Mouse (Mus musculus) G1E (cell line): Measurements from ENCODE around the gene Nop2. TPM values are rescaled to one million over a fixed set of nuclear protein-coding genes. Genes with fewer than 3 reads are reported as not detected.
A peak's percentile ranks its signal among the peaks of the same experiment; 100 is the strongest.

ENCODE experiments used
- ATAC-seq: 2 replicates; pipeline ENCODE4 v1.8.0; 2016; ENCODE audit warnings: mild to moderate bottlenecking; ENCODE audit not compliant: insufficient number of reproducible peaks, poor library complexity, low FRiP score, severe bottlenecking; ENCODE audit errors: extremely low read depth
- DNase-seq: peaks from one replicate; pipeline ENCODE4 v3.0.0; 2012; ENCODE audit warnings: low spot score
- H3K27me3 ChIP-seq: 2 replicates; pipeline ENCODE4 v1.6.1; 2012; ENCODE audit warnings: mild to moderate bottlenecking, low read length, inconsistent platforms; ENCODE audit not compliant: insufficient read depth
- H3K36me3 ChIP-seq: replicated peaks from 2 replicates; pipeline ENCODE3; 2012; ENCODE audit warnings: mild to moderate bottlenecking, inconsistent platforms
- H3K4me1 ChIP-seq: 2 replicates; pipeline ENCODE4 v1.6.1; 2012; ENCODE audit warnings: low read depth, low read length, inconsistent platforms, mixed read lengths; ENCODE audit not compliant: insufficient read depth
- H3K4me3 ChIP-seq: 2 replicates; pipeline ENCODE4 v1.5.1; 2012; ENCODE audit warnings: low read depth, mild to moderate bottlenecking, inconsistent platforms, low read length, moderate library complexity, mixed read lengths
- H3K9me3 ChIP-seq: replicated peaks from 2 replicates; pipeline ENCODE4 v1.6.1; 2012; ENCODE audit warnings: inconsistent platforms
- CTCF ChIP-seq: IDR thresholded peaks from 2 replicates; pipeline ENCODE4 v1.5.1; 2012; ENCODE audit warnings: low read depth, low read length, inconsistent platforms, mixed read lengths
- GATA1 ChIP-seq: IDR thresholded peaks from 2 replicates; pipeline ENCODE4 v1.6.1; 2012; ENCODE audit warnings: borderline replicate concordance, low read length, inconsistent platforms, mixed read lengths
- GATA2 ChIP-seq: IDR thresholded peaks from 2 replicates; pipeline ENCODE4 v1.6.1; 2012; ENCODE audit warnings: low read depth, low read length, inconsistent platforms, borderline replicate concordance
- POLR2AphosphoS5 ChIP-seq: IDR thresholded peaks from 2 replicates; pipeline ENCODE4 v1.6.1; 2012; ENCODE audit warnings: low read depth, low read length, inconsistent platforms; ENCODE audit not compliant: insufficient replicate concordance
- TAL1 ChIP-seq: conservative IDR thresholded peaks from 2 replicates; pipeline ENCODE4 v1.6.1; 2012; ENCODE audit warnings: low read depth, low read length, inconsistent platforms, mixed read lengths
- polyA plus RNA-seq: library from polyadenylated mRNA; stranded (reverse); fragments of >175 nt; gene quantifications from 2 replicates; pipeline ENCODE4 v1.2.3, GENCODE M21; 2012
- total RNA-seq, 2 experiments: library from RNA; stranded (forward) in 1 of 2; stranded (reverse) in 1 of 2; fragments of 200-1000 nt in 1 of 2; fragments of >200 nt in 1 of 2; fragmentation: Nextera tagmentation in 1 of 2; gene quantifications; 2 replicates each; pipeline ENCODE4 v1.2.3; 2014 to 2017

The Nop2 gene
- total and polyA plus RNA-seq, 3 experiments = 56.9 to 90.0 (median 87.7) TPM

DNA sequence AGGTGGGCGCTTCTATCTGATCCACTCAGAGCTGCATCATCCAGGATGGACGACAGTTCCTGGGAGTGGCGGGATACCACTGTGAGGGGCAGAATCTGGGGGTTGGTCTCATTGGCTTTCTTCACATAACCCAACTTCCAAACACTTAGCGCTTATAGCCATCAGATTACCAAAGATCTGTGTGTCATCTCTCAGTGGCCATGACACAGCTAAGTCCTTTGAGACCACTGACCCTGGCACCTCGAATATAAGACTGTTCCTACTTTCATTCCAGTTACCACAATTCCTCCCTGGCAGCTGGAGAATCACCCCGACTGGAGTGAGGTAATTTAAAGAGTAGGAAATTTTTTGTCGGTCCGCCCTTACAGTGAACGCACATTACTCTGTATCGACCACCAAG, 54.5 kb downstream of the Nop2 start:
- TF ChIP-seq POLR2AphosphoS5 (no peak), GATA1 (no peak), CTCF (no peak), TAL1 (no peak), GATA2 (no peak)
- peaks cover 85% of the 10 kb centered on the region for H3K36me3 ChIP-seq

DNA sequence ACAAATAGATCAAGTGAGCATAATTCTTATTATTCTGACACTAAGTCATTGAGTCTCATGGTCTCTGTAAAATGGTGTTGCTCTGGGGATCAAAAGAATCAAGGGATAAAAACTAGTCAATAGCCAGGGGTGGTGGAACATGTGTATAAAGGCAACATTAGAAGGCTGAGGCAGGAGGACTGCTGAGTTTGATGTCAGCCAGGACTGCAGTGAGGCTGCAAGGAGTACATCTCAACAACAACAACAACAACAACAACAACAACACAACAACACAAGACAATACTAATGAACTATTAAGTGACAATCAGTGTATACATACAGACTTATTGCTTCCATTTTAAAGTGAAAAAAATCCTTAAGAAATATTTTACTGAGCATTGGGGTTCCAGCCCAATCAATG, 59.1 kb downstream of the Nop2 start:
- H3K4me3 ChIP-seq = peak overlapping the region; percentile 88
- no peak for TF ChIP-seq POLR2AphosphoS5
- TF ChIP-seq GATA2 = no peak
- no peak for TF ChIP-seq TAL1
- TF ChIP-seq GATA1 = no peak
- TF ChIP-seq CTCF = no peak
- H3K27me3 ChIP-seq = no peaks in the 10 kb centered on the region
- peaks cover 28% of the 10 kb centered on the region for H3K4me1 ChIP-seq
- DNase-seq (no peak), ATAC-seq (no peak)
- H3K9me3 ChIP-seq = no peaks in the 10 kb centered on the region
- peaks cover 62% of the 10 kb centered on the region for H3K36me3 ChIP-seq

More for the DNA sequence above, 54.5 kb downstream of the Nop2 start:
- H3K4me3 ChIP-seq = no peak overlapping the region
- DNase-seq (no peak), ATAC-seq (no peak)
- H3K9me3 ChIP-seq = no peaks in the 10 kb centered on the region
- no peaks in the 10 kb centered on the region for H3K27me3 ChIP-seq
- H3K4me1 ChIP-seq = peaks cover 17% of the 10 kb centered on the region

DNA sequence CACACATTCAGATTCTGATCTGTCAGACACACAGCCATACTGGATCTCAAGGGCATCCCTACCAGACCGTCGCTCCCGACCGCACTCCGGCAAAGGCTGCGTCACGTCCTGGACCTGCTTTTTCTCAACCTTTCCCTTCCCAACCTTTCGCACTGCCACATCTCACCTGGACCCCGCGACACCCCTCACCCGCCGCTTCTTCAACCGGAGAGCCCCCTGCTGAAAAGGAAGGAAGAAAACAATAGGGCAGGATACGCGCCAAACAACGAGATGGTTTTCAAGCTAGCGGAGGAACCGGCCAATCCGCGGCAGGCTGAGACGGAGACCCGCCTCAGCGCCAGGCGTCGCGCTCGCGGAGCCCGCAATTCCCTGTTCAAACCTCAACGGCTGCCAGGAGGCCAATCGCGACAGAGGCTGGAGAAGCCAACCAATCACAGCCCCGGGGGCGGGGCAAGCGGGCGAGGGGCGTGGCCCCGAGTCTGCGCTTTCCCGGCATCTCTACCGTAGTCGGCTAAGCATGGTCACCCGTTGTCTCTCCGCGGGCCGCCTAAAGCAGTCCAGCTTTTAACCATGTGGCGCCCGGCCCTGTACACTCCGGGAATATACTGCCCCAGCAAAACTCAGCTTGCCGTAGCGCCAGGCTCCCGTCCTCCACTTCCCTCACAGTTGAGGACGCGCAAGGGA, 59.8 kb downstream of the Nop2 start, which contains the start of the genes Ncapd2 and Mrpl51:
TSS of gene Ncapd2 (minus strand) at position 370 of the 684 bp plus-strand sequence.
TSS of gene Mrpl51 (plus strand) at position 470 of the 684 bp plus-strand sequence.
- ATAC-seq (peak; percentile 80), DNase-seq (peak; percentile 85)
- H3K9me3 ChIP-seq = no peaks in the 10 kb centered on the region
- H3K4me3 ChIP-seq = peak within 1 kb of the TSS; percentile 88
- peaks cover 28% of the 10 kb centered on the region for H3K4me1 ChIP-seq
- TF ChIP-seq CTCF (no peak), TAL1 (no peak), GATA2 (no peak), GATA1 (no peak), POLR2AphosphoS5 (no peak)
- peaks cover 61% of the 10 kb centered on the region for H3K36me3 ChIP-seq
- H3K27me3 ChIP-seq = no peaks in the 10 kb centered on the region

DNA sequence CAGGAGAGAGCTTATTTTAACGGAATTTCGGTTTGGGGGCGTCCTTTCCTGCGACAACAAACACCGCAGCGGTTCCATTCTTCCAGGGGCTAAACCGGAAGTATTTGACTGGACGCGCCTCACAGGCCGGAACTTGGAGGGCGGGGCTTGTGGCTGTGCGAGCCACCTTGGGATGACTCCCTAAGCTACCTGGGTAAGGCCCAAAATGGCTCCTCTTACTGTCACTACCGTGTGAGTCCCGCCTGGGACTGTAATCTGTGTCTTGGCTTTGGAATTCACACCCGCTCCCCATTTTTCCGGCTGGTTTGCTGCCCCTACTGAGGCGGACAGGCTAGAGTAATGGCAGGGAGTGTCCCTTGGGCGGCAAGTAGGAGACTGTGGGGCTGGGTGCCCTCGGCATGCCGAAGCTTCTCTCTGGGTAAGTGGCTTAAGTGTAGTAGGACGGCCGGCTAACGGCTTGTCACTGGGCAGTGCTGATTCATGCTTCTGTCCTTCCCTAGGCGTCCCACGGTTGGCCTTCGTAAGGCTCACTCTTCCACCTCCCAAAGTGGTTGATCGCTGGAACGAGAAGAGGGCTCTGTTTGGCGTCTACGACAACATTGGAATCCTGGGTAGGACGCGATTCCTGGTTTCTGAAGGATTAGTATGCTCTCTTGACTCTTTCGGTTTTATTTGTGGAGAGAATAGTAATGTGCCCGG, 60.5 kb downstream of the Nop2 start:
- DNase-seq = peak; percentile 76
- TF ChIP-seq GATA1 (no peak), POLR2AphosphoS5 (no peak), GATA2 (no peak), TAL1 (no peak), CTCF (no peak)
- peaks cover 28% of the 10 kb centered on the region for H3K4me1 ChIP-seq
- no peaks in the 10 kb centered on the region for H3K27me3 ChIP-seq
- peak overlapping the region; percentile 88 for H3K4me3 ChIP-seq
- peak; percentile 80 for ATAC-seq
- H3K36me3 ChIP-seq = peaks cover 58% of the 10 kb centered on the region
- no peaks in the 10 kb centered on the region for H3K9me3 ChIP-seq

DNA sequence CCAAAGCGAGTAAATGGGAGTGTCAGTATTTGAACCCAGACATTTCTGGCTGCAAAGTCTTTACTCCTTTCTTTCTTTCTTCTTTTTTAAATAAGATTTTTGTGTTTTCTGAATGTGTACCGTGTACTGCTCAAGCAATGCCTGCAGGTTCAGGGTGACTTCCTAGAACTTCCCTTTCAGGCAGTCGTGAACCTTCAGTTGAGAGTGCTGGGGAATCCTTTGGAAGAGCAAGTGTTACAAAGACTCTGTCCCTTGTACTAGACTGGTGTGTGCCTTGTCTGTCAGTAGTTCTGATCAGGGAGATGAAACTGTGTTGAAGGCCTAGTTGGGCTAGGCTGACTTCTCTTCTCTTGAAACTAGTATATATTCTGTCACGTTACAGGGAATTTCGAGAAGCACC, 61.1 kb downstream of the Nop2 start:
- H3K4me1 ChIP-seq = peaks cover 26% of the 10 kb centered on the region
- H3K4me3 ChIP-seq = peak overlapping the region; percentile 88
- DNase-seq (no peak), ATAC-seq (no peak)
- no peaks in the 10 kb centered on the region for H3K9me3 ChIP-seq
- peaks cover 56% of the 10 kb centered on the region for H3K36me3 ChIP-seq
- no peak for TF ChIP-seq CTCF
- no peak for TF ChIP-seq GATA1
- no peak for TF ChIP-seq GATA2
- no peak for TF ChIP-seq POLR2AphosphoS5
- TF ChIP-seq TAL1 = no peak
- no peaks in the 10 kb centered on the region for H3K27me3 ChIP-seq

DNA sequence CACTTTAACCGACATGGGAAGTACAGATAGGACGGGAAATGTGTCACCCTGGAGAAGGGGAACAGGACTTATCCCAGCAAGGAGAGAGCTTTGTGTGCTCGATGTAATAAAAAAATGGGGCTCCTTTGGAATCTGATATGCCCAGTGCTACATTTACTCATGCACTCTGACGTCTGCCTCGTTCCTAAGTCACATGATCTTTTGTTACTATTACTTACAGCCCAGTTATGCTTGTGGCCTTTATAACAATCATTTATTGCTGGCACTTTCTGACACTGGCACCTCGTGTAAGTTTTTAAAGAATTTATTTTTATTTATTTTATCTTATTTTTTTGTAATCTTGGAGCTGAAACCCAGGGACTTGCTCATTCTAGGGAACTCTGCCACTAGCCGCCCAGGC, 61.7 kb downstream of the Nop2 start:
- no peaks in the 10 kb centered on the region for H3K9me3 ChIP-seq
- peaks cover 54% of the 10 kb centered on the region for H3K36me3 ChIP-seq
- no peak for DNase-seq
- H3K4me3 ChIP-seq = peak overlapping the region; percentile 2; the same call in 1 of the 2 replicates
- TF ChIP-seq GATA2 (no peak), GATA1 (no peak), CTCF (no peak), TAL1 (no peak), POLR2AphosphoS5 (no peak)
- no peaks in the 10 kb centered on the region for H3K27me3 ChIP-seq
- H3K4me1 ChIP-seq = peaks cover 26% of the 10 kb centered on the region
- peak; percentile 15; the same call in 1 of the 2 replicates for ATAC-seq

Other genes starting within 250 kb of the Nop2 start
Only the 20 nearest of the 23 such genes appear.
- gene Ptms, start 211.8 kb upstream of the Nop2 start, total RNA-seq (2014; fragmentation: Nextera tagmentation) = 5.6 and 6.3 TPM in 2 replicates
- gene Ptms, start 211.8 kb upstream of the Nop2 start, total RNA-seq (2017) = 84.9 and 86.4 TPM in 2 replicates
- gene Ptms, start 211.8 kb upstream of the Nop2 start, polyA plus RNA-seq = 34.1 and 43.1 TPM in 2 replicates
- gene Mlf2, start 200.5 kb upstream of the Nop2 start, total RNA-seq (2014; fragmentation: Nextera tagmentation) = 167 and 180 TPM in 2 replicates
- gene Mlf2, start 200.5 kb upstream of the Nop2 start, total RNA-seq (2017) = 86.5 and 99.2 TPM in 2 replicates
- 269 and 293 TPM in 2 replicates for gene Mlf2, start 200.5 kb upstream of the Nop2 start, polyA plus RNA-seq
- gene Cops7a, start 166.4 kb upstream of the Nop2 start, total RNA-seq (2014; fragmentation: Nextera tagmentation) = 123 and 194 TPM in 2 replicates
- 62.2 and 65.5 TPM in 2 replicates for gene Cops7a, start 166.4 kb upstream of the Nop2 start, total RNA-seq (2017)
- gene Cops7a, start 166.4 kb upstream of the Nop2 start, polyA plus RNA-seq = 59.2 and 79.0 TPM in 2 replicates
- gene Pianp, start 135.2 kb upstream of the Nop2 start, total RNA-seq (2014; fragmentation: Nextera tagmentation) = not detected in 2 replicates
- not detected in 2 replicates for gene Pianp, start 135.2 kb upstream of the Nop2 start, total RNA-seq (2017)
- gene Pianp, start 135.2 kb upstream of the Nop2 start, polyA plus RNA-seq = not detected in 2 replicates
- 71.2 and 79.6 TPM in 2 replicates for gene Zfp384, start 122.8 kb upstream of the Nop2 start, total RNA-seq (2014; fragmentation: Nextera tagmentation)
- 22.9 and 25.7 TPM in 2 replicates for gene Zfp384, start 122.8 kb upstream of the Nop2 start, total RNA-seq (2017)
- gene Zfp384, start 122.8 kb upstream of the Nop2 start, polyA plus RNA-seq = 51.7 and 52.8 TPM in 2 replicates
- gene Ing4, start 92.1 kb upstream of the Nop2 start, total RNA-seq (2014; fragmentation: Nextera tagmentation) = 36.2 and 37.5 TPM in 2 replicates
- gene Ing4, start 92.1 kb upstream of the Nop2 start, total RNA-seq (2017) = 99.6 and 118 TPM in 2 replicates
- 14.3 and 14.6 TPM in 2 replicates for gene Ing4, start 92.1 kb upstream of the Nop2 start, polyA plus RNA-seq
- 11.8 and 16.1 TPM in 2 replicates for gene Acrbp, start 82.2 kb upstream of the Nop2 start, total RNA-seq (2014; fragmentation: Nextera tagmentation)
- gene Acrbp, start 82.2 kb upstream of the Nop2 start, total RNA-seq (2017) = 4.7 and 8.1 TPM in 2 replicates
- 6.4 and 9.4 TPM in 2 replicates for gene Acrbp, start 82.2 kb upstream of the Nop2 start, polyA plus RNA-seq
- 0.83 and 2.3 TPM in 2 replicates for gene Lpar5, start 64.0 kb upstream of the Nop2 start, total RNA-seq (2014; fragmentation: Nextera tagmentation)
- 2.4 and 2.6 TPM in 2 replicates for gene Lpar5, start 64.0 kb upstream of the Nop2 start, total RNA-seq (2017)
- gene Lpar5, start 64.0 kb upstream of the Nop2 start, polyA plus RNA-seq = 0.83 and 1.4 TPM in 2 replicates
- 235 and 241 TPM in 2 replicates for gene Chd4, start 35.9 kb upstream of the Nop2 start, total RNA-seq (2014; fragmentation: Nextera tagmentation)
- gene Chd4, start 35.9 kb upstream of the Nop2 start, total RNA-seq (2017) = 326 and 362 TPM in 2 replicates
- gene Chd4, start 35.9 kb upstream of the Nop2 start, polyA plus RNA-seq = 188 and 219 TPM in 2 replicates
- 20.4 and 25.1 TPM in 2 replicates for gene Iffo1, start 13.3 kb downstream of the Nop2 start, total RNA-seq (2014; fragmentation: Nextera tagmentation)
- 12.3 and 14.5 TPM in 2 replicates for gene Iffo1, start 13.3 kb downstream of the Nop2 start, total RNA-seq (2017)
- gene Iffo1, start 13.3 kb downstream of the Nop2 start, polyA plus RNA-seq = 26.9 and 31.7 TPM in 2 replicates
- 10,890 and 12,360 TPM in 2 replicates for gene Gapdh, start 34.6 kb downstream of the Nop2 start, total RNA-seq (2014; fragmentation: Nextera tagmentation)
- gene Gapdh, start 34.6 kb downstream of the Nop2 start, total RNA-seq (2017) = 2,600 and 3,109 TPM in 2 replicates
- gene Gapdh, start 34.6 kb downstream of the Nop2 start, polyA plus RNA-seq = 26,904 and 30,061 TPM in 2 replicates
- 494 and 557 TPM in 2 replicates for gene Ncapd2, start 59.8 kb downstream of the Nop2 start, total RNA-seq (2014; fragmentation: Nextera tagmentation)
- gene Ncapd2, start 59.8 kb downstream of the Nop2 start, total RNA-seq (2017) = 211 and 243 TPM in 2 replicates
- gene Ncapd2, start 59.8 kb downstream of the Nop2 start, polyA plus RNA-seq = 269 and 275 TPM in 2 replicates
- gene Mrpl51, start 59.9 kb downstream of the Nop2 start, total RNA-seq (2014; fragmentation: Nextera tagmentation) = 51.3 and 59.6 TPM in 2 replicates
- 143 and 156 TPM in 2 replicates for gene Mrpl51, start 59.9 kb downstream of the Nop2 start, total RNA-seq (2017)
- gene Mrpl51, start 59.9 kb downstream of the Nop2 start, polyA plus RNA-seq = 114 and 162 TPM in 2 replicates
- 21.9 and 30.2 TPM in 2 replicates for gene Vamp1, start 83.6 kb downstream of the Nop2 start, total RNA-seq (2014; fragmentation: Nextera tagmentation)
- gene Vamp1, start 83.6 kb downstream of the Nop2 start, total RNA-seq (2017) = 6.1 and 7.9 TPM in 2 replicates
- 1.9 and 2.8 TPM in 2 replicates for gene Vamp1, start 83.6 kb downstream of the Nop2 start, polyA plus RNA-seq
- gene Tapbpl, start 100.0 kb downstream of the Nop2 start, total RNA-seq (2014; fragmentation: Nextera tagmentation) = 0.73 and 0.90 TPM in 2 replicates
- 1.2 and 1.8 TPM in 2 replicates for gene Tapbpl, start 100.0 kb downstream of the Nop2 start, total RNA-seq (2017)
- gene Tapbpl, start 100.0 kb downstream of the Nop2 start, polyA plus RNA-seq = 1.2 and 1.4 TPM in 2 replicates
- gene Cd27, start 105.1 kb downstream of the Nop2 start, total RNA-seq (2014; fragmentation: Nextera tagmentation) = not detected in 2 replicates
- gene Cd27, start 105.1 kb downstream of the Nop2 start, total RNA-seq (2017) = 0.87 TPM in 1 of 2 replicates, not detected in the other
- gene Cd27, start 105.1 kb downstream of the Nop2 start, polyA plus RNA-seq = not detected in 2 replicates
- not detected in 2 replicates for gene Tuba3a, start 154.1 kb downstream of the Nop2 start, total RNA-seq (2014; fragmentation: Nextera tagmentation)
- not detected in 2 replicates for gene Tuba3a, start 154.1 kb downstream of the Nop2 start, total RNA-seq (2017)
- gene Tuba3a, start 154.1 kb downstream of the Nop2 start, polyA plus RNA-seq = not detected in 2 replicates
- not detected in 2 replicates for gene Ltbr, start 182.0 kb downstream of the Nop2 start, total RNA-seq (2014; fragmentation: Nextera tagmentation)
- not detected in 2 replicates for gene Ltbr, start 182.0 kb downstream of the Nop2 start, total RNA-seq (2017)
- gene Ltbr, start 182.0 kb downstream of the Nop2 start, polyA plus RNA-seq = 0.03 TPM in 1 of 2 replicates, not detected in the other
- gene Scnn1a, start 188.8 kb downstream of the Nop2 start, total RNA-seq (2014; fragmentation: Nextera tagmentation) = not detected in 2 replicates
- gene Scnn1a, start 188.8 kb downstream of the Nop2 start, total RNA-seq (2017) = 0.06 and 0.16 TPM in 2 replicates
- gene Scnn1a, start 188.8 kb downstream of the Nop2 start, polyA plus RNA-seq = 0.01 TPM in 1 of 2 replicates, not detected in the other
- not detected in 2 replicates for gene Tnfrsf1a, start 217.5 kb downstream of the Nop2 start, total RNA-seq (2014; fragmentation: Nextera tagmentation)
- not detected in 2 replicates for gene Tnfrsf1a, start 217.5 kb downstream of the Nop2 start, total RNA-seq (2017)
- gene Tnfrsf1a, start 217.5 kb downstream of the Nop2 start, polyA plus RNA-seq = 0.04 TPM in 1 of 2 replicates, not detected in the other